Mouse (Mus musculus) adrenal gland, adult 2 months (tissue): ENCODE results near the gene Ano8. TPM values are rescaled to one million over a fixed set of nuclear protein-coding genes. Genes with fewer than 3 reads are reported as not detected.

Experiments used
- DNase-seq: peaks from one replicate; pipeline ENCODE4 v3.0.0; 2021
- polyA plus RNA-seq: library from polyadenylated mRNA; depleted of rRNA; stranded (reverse); fragments of >200 nt; gene quantifications from 2 replicates; pipeline ENCODE4 v1.2.3, GENCODE M21; 2012
- total RNA-seq, 2 experiments: library from RNA; stranded (reverse); gene quantifications; 2 replicates each; pipeline ENCODE4 v1.2.3; 2021

Gene Ano8
- total and polyA plus RNA-seq, 3 experiments: 9.9 to 44.9 (median 16.4) TPM

DNA sequence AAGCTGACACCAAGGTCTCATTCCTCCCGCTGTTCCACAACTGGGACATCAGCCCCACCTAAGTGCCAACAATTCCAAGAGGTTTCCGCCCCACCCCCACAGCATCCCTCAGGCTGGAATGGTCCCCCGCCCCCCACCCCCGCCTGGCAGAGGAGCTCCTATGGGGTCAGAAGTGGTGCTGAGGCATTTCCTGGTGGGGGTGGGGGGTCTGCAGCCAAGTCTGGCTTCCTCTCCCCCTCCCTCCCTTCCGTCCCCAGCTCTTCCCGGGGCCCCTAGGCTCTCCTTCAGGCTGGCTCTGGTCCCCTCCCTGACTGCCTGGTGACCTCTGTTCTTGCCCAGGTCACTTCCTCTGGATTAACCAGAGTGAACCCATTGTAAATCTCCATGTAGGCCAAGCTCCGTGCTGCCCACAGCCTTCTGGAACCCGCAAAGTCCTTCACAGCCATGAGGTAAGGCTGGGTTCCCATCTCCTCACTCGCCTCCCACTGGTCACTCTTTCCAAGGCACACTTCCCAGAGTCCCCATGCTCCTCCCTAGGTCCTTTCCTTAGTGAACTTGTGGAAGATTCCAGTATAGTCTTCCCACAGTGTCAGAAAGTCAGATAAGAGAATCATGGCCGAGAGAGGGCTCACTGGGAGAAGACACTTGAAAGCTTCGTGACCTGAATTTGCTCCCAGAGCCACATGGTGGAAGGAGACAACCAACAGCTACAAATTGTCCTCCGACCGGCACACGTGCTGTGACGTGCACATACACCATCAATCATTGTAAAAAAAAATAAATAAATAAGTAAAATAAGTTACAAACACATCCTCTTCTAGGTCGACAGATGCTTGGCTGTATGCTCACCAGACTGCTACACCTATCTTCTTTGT is 13.3 kb upstream of the Ano8 start:
- DNase-seq: peak; percentile 59

DNA sequence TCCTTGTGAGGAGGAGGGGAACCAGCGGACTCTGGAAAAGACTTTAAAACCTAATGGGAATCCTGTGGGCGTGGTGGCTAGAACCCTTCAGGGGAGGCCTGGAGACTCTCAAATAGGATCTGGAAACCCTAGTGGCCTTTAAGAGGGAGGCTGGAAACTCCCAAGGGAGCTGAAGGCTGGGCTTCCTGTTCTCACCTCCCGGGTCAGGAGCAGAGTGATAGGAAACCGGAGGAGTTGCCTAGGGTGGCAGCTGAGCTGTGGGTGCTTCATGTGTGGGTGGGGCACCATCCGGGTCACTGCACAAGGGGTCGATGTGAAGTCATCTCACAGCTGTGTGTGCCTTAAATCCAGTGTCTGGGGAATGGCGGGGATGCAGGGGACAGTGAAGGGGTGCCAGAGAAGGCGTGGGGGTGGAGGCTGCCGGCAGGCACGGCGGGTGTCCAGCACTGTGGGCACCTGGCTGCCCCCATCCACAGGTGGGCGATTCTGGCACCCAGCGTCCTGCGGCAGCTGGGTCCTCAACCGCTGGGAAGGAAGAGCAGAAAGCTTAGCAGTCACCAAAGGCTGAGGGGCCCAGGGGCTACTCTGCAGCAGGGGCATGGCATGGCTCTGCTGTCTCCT is 12.2 kb upstream of the Ano8 start:
- DNase-seq: peak; percentile 71

- DNase-seq: no peak
Observed at GRCm38 (mm10) chr8:71497077-71497645, 11.4 kb upstream of the Ano8 start.

GRCm38 (mm10) chr8:71496481-71496880 is 10.7 kb upstream of the Ano8 start:
- peak; percentile 98 for DNase-seq

- peak; percentile 37 for DNase-seq
Observed at GRCm38 (mm10) chr8:71495811-71496210, 10.0 kb upstream of the Ano8 start.

DNA sequence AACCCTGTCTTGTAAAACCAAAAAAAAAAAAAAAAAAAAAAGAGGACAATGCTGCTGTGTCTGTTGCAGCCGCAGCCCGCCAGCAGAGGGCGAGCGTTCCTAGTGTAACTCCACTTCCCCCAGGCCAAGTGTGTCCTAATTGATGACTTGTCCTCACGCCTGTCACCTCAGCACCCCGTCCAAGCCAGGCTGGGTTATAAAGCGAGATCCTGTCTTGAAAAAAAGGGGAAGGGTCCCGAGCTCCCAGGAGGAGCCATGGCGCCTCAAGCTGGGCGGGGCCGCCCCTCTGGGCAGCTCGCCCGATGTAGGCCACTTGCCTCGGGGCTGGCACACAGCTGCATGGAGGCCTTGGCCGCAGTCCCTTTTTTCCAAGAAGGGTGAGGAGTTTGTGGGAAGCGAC is 9.3 kb upstream of the Ano8 start:
- DNase-seq: peak; percentile 91

- DNase-seq: peak; percentile 92
Observed at GRCm38 (mm10) chr8:71488454-71488853, 2.7 kb upstream of the Ano8 start.

- peak; percentile 90 for DNase-seq
Observed at GRCm38 (mm10) chr8:71487691-71488445, 2.1 kb upstream of the Ano8 start, which contains the start of gene Gtpbp3. Gene Gtpbp3 (plus strand): TSS chr8:71488103.

DNA sequence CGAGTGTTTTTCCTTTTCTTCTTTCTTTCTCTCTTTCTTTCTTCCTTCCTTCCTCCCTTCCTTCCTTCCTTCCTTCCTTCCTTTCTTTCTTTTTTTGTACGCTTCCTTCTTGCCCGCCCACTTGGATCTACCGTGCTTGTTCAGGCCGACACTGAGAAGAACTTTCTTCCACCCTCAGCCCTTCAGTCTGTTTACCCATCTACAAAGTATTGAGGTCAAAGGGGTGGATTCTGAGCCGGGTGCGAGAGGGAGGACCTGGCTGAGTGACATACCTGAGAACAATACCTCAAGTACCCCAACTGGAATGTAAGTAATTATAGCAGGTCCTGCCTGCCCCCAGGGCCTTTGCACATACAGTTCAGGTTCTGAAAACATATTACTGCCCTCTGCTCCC is 370 bp upstream of the Ano8 start:
- no peak for DNase-seq

- no peak for DNase-seq
Observed at GRCm38 (mm10) chr8:71484736-71485135, 1.0 kb downstream of the Ano8 start.

- no peak for DNase-seq
Observed at GRCm38 (mm10) chr8:71483932-71484331, 1.8 kb downstream of the Ano8 start.

DNA sequence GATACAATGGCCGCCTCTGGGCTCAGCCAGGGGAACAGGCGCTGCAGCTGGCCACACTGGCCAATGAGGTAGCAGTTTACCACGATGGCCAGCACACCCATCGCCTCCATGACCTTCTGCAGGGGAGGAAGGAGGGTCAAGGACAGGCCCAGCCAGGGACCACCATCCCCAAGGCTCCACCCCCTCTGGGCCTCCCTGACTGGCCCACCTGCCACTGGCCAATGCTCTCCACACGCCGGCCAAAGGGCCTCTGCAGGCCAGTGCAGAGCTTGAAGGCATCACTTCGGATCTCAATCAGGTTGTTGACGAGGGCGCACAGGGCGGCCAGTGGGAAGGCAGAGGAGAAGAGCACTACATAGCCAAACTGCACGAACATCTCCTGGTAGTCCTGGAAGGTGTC is 6.8 kb downstream of the Ano8 start:
- DNase-seq: no peak

- DNase-seq: no peak
Observed at GRCm38 (mm10) chr8:71477196-71477845, 8.4 kb downstream of the Ano8 start.

DNA sequence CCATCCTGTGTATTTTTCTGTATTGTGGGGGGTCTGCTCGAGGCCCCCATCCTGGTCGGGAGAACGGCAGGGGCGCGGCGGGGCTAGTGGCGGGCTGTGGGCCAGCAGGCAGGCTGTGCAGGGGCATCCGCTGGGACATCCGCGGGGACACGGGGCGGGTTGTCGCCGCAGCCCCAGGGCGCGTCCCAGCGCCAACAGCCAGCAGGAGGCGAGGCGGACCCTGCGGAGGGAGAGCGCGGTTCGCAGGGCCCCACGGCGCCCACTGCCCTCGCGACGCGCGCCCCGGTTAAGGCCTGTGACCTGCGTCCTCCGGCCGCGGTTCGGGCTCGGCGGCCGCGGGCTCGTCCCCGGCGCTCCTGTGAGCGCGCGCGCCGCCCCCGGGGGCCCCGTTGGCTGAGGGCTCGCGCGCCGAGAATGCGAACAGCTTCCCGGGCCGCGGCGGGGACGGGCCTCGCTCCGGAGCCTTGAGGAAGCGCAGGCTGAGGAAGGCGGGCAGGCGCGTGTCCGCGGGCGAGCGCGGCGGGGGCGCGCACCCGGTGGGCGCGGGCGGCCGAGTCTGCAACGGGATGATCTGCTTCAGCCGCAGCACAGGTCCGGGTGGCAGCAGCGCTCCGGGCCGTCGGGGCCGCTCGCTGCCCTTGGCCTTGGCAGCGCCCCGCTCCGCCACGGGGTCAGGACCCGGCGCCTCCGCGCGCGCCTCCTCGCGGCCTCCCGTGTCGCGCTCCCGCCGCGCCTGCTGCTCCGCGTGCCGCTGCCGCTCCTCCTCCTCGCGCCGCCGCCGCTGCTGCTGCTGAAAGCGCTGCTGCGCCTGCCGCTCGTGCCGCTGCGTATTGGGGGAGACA is 9.4 kb downstream of the Ano8 start:
- peak; percentile 94 for DNase-seq

DNA sequence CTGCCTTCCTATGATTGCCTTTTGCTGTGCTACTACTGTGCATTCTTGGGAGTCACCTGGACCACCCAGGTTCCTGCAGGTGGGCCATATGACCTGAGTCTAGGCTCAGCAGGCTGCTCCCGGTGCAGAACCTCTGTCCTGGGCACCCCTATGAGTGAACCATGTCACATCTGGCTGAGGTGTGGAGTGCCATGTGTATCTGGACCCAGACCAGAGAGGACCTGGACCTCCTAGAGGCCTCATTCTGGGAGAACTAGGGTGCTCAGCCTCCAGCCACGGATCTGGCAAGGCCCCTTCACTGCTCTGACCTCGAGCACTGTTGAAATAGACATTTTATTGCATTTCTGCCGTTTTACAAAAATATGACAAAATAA is 10.1 kb downstream of the Ano8 start:
- no peak for DNase-seq

DNA sequence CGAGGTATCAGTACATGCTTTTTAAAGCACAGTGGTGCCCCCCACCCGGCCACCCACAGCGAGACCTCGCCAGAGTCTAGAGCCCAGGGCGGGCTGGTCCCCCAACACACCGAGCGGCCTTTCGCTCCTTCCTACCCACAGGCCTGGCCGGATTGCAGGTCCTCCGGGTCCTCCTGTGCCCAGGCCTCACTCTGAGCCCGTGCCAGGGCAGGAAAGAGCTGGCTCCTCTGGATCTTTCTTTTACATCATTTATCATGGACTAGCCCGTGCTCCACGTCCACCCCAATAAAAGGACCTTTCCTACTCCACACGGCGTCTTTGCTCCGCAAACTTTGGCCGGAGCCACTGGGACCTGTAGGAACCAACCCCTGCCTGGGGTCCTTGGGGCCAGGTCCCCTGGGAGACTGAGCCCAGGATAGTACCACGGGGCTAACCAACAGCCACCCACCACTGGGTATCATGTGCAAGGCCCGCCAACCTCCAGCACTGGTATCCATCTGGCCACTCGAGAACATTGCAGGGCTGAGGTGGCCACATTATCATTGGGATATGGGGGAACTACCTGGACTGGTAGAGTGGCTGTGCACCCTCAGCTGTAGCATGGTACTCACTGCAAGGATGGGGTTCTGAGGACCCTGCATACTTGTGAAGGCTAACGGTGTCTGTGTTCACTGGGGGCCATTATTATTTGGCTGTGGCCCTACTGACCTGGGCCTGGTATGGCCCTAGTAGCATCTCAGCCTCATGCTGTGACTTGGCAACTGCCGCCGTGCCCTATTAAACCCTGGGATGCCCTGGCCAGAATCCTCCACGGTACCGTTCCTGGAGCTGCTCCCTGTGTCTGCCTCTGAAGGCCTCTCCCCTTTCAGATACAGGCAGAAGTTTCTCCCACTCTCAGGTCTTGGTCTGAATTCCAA is 10.7 kb downstream of the Ano8 start:
- DNase-seq: no peak

- no peak for DNase-seq
Observed at GRCm38 (mm10) chr8:71474344-71474743, 11.4 kb downstream of the Ano8 start.

DNA sequence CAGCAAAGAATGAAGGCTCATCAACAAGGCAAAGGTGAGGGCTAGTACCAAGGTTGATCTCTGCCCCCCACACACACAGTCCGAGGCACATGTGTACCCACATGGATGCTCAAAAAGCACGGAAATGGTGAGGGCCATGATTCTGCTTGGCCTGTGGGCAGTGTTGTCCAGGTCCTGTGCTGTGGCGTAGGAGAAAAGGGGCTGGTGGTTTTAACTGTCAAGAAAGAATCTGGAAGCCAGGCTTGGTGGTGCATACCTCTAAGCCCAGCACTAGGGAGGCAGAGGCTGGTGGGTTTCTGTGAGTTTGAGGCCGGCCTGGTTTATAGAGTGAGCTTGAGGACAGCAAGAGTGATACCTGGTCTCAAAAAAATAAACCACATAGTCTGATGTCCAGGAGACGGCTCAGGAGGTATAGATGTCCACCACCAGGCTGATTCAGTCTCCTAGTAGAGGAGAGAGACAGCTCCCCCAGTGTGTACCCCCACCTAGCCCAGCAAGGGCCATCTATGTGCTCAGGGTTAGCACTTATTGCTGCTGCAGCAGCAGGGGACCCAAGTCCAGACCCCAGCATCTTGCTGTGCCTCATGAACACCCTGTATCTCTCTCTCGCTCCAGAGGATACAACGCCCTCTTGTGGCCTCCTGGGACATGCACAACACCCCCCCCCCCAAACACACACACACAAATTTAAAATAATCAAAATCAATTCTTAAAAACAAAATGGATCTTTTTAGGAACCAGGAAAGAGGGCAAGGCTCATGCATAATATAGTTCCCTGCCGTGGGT is 13.0 kb downstream of the Ano8 start:
- DNase-seq: no peak

GRCm38 (mm10) chr8:71471861-71472260 is 13.9 kb downstream of the Ano8 start:
- DNase-seq: no peak
